Mouse (Mus musculus): ENCODE data around the gene Ctla4. TPM values are rescaled to one million over a fixed set of nuclear protein-coding genes. Genes with fewer than 3 reads are reported as not detected.

Ctla4 gene
- polyA plus RNA-seq, 1 experiment = not detected

- H3K27me3 ChIP-seq (replicated peaks) = no peaks in the 10 kb centered on the region
- H3K36me3 ChIP-seq (replicated peaks; ENCODE audit: low read length) = no peaks in the 10 kb centered on the region
- no peak overlapping the region for H3K4me3 ChIP-seq (replicated peaks)
- H3K4me1 ChIP-seq = no peaks in the 10 kb centered on the region
- H3K9me3 ChIP-seq = no peaks in the 10 kb centered on the region
- no peak for TF ChIP-seq FLI1 (IDR thresholded peaks at IDR 0.05; ENCODE audit: low read length)
- TF ChIP-seq GATA1 (IDR thresholded peaks at IDR 0.05; ENCODE audit: borderline replicate concordance, low read length) = no peak
These were observed 2.2 kb upstream of the Ctla4 start for GRCm38 (mm10) chr1:60884611-60885010.

- no peak overlapping the region for H3K4me3 ChIP-seq (replicated peaks)
- no peaks in the 10 kb centered on the region for H3K36me3 ChIP-seq (replicated peaks; ENCODE audit: low read length)
- H3K9me3 ChIP-seq = peaks cover 15% of the 10 kb centered on the region
- H3K27me3 ChIP-seq (replicated peaks) = no peaks in the 10 kb centered on the region
- no peaks in the 10 kb centered on the region for H3K4me1 ChIP-seq
- TF ChIP-seq FLI1 (IDR thresholded peaks at IDR 0.05; ENCODE audit: low read length) (no peak), GATA1 (IDR thresholded peaks at IDR 0.05; ENCODE audit: borderline replicate concordance, low read length) (no peak)
These were observed 11.5 kb downstream of the Ctla4 start for GRCm38 (mm10) chr1:60898127-60898932.

DNA sequence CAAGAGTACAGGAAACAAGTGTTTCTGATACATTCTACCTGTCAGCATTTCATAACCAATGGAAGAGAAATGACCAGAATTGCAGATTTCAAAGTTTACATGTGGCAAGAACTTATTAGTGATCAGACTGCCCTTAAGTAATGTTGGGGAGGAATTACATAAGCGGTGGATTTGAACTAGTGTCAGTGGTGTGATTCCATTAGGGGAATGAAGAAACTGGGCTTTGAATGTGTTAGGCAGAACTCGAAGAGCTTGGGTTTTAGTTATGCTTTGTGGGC, 12.1 kb downstream of the Ctla4 start:
- TF ChIP-seq FLI1 (IDR thresholded peaks at IDR 0.05; ENCODE audit: low read length) (no peak), GATA1 (IDR thresholded peaks at IDR 0.05; ENCODE audit: borderline replicate concordance, low read length) (no peak)
- no peaks in the 10 kb centered on the region for H3K27me3 ChIP-seq (replicated peaks)
- H3K4me3 ChIP-seq (replicated peaks) = no peak overlapping the region
- no peaks in the 10 kb centered on the region for H3K4me1 ChIP-seq
- H3K9me3 ChIP-seq = peaks cover 15% of the 10 kb centered on the region
- H3K36me3 ChIP-seq (replicated peaks; ENCODE audit: low read length) = no peaks in the 10 kb centered on the region

DNA sequence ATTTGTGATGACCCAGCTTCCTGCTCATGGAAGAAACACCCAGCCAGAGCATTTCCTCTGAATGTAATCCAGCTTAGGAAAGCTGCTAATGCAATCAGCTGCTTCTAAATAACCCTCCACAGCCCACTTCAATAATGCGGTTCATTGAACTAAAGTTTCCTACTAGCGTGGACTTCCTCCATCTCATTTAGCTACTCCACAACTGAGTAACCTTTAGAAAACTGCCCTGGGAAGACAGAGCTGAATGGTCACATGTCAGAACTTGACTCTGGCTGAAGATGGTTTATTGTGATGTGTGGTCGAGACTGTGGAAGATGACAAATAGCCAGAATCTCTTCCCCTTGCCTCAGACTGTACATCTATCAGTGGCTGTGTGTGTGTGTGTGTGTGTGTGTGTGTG, 12.4 kb downstream of the Ctla4 start:
- Histone ChIP-seq H3K4me1 (no peaks in the 10 kb centered on the region), H3K36me3 (replicated peaks; ENCODE audit: low read length) (no peaks in the 10 kb centered on the region), H3K4me3 (replicated peaks) (no peak overlapping the region), H3K9me3 (peaks cover 15% of the 10 kb centered on the region), H3K27me3 (replicated peaks) (no peaks in the 10 kb centered on the region)
- no peak for TF ChIP-seq FLI1 (IDR thresholded peaks at IDR 0.05; ENCODE audit: low read length)
- no peak for TF ChIP-seq GATA1 (IDR thresholded peaks at IDR 0.05; ENCODE audit: borderline replicate concordance, low read length)

- Histone ChIP-seq H3K4me1 (0 out of 2 replicates have a peak, but pooled peaks cover 2% of the 10 kb centered on the region), H3K9me3 (peaks cover 15% of the 10 kb centered on the region)
- TF ChIP-seq GATA1 (IDR thresholded peaks at IDR 0.05; ENCODE audit: borderline replicate concordance, low read length) (no peak), FLI1 (IDR thresholded peaks at IDR 0.05; ENCODE audit: low read length) (no peak)
These were observed 15.7 kb downstream of the Ctla4 start for GRCm38 (mm10) chr1:60902547-60902946.

DNA sequence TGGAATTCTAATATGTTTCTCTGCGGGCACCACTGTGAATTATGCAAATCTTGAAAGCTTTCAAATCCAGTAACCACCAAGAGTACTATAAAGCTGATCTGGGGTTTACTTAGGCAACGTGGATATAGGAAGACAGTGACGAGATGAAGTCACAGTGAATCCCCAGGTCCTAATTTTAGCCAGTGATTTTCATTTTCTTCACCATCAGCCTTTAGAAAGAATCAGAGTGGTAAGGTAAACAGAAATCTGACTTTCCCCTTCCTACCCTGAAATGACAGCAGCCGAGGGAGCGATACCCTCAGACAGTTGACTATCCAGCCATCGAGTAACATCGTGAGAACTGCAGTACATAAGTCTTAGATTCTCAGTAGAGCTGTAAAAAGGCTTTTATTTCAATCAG, 16.3 kb downstream of the Ctla4 start:
- Histone ChIP-seq H3K4me3 (replicated peaks) (no peak overlapping the region), H3K27me3 (replicated peaks) (no peaks in the 10 kb centered on the region), H3K36me3 (replicated peaks; ENCODE audit: low read length) (no peaks in the 10 kb centered on the region), H3K9me3 (peaks cover 15% of the 10 kb centered on the region), H3K4me1 (0 out of 2 replicates have a peak, but pooled peaks cover 3% of the 10 kb centered on the region)
- TF ChIP-seq GATA1 (IDR thresholded peaks at IDR 0.05; ENCODE audit: borderline replicate concordance, low read length) (no peak), FLI1 (IDR thresholded peaks at IDR 0.05; ENCODE audit: low read length) (no peak)

More at GRCm38 (mm10) chr1:60902547-60902946, 15.7 kb downstream of the Ctla4 start:
- H3K4me3 ChIP-seq (replicated peaks) = no peak overlapping the region
- no peaks in the 10 kb centered on the region for H3K27me3 ChIP-seq (replicated peaks)
- H3K36me3 ChIP-seq (replicated peaks; ENCODE audit: low read length) = no peaks in the 10 kb centered on the region

DNA sequence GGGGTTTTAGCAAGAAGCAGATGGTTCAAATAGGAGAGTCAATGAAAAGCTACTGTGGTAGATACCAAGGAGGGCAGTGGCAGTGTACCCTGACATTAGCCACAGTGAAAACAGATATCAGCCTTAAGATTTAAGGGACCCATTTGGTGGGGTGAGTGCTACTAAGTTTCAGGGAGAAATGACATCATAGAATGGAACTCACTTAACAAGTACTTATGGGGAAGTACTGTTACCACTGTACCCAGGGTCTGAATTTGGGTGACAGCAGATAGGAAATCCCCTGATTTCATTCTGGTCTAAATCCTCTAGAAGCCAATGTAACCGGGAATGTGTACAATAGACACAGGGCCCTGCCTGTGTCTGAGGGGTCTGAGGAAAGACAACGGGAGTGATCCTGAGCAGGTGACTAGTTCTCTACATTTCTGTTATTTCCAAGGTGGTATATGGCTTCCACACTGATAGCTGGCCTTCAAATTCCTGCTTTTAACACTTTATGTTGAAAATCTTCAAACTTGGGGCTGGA, 17.7 kb downstream of the Ctla4 start:
- Histone ChIP-seq H3K4me3 (replicated peaks) (no peak overlapping the region), H3K36me3 (replicated peaks; ENCODE audit: low read length) (no peaks in the 10 kb centered on the region), H3K9me3 (peaks cover 15% of the 10 kb centered on the region), H3K4me1 (0 out of 2 replicates have a peak, but pooled peaks cover 3% of the 10 kb centered on the region), H3K27me3 (replicated peaks) (no peaks in the 10 kb centered on the region)
- TF ChIP-seq GATA1 (IDR thresholded peaks at IDR 0.05; ENCODE audit: borderline replicate concordance, low read length) = no peak
- TF ChIP-seq FLI1 (IDR thresholded peaks at IDR 0.05; ENCODE audit: low read length) = no peak

GRCm38 (mm10) chr1:60907466-60907865, 20.7 kb downstream of the Ctla4 start:
- Histone ChIP-seq H3K4me3 (replicated peaks) (no peak overlapping the region), H3K9me3 (no peaks in the 10 kb centered on the region), H3K27me3 (replicated peaks) (no peaks in the 10 kb centered on the region), H3K4me1 (peaks cover 16% of the 10 kb centered on the region), H3K36me3 (replicated peaks; ENCODE audit: low read length) (no peaks in the 10 kb centered on the region)
- TF ChIP-seq FLI1 (IDR thresholded peaks at IDR 0.05; ENCODE audit: low read length) = no peak
- TF ChIP-seq GATA1 (IDR thresholded peaks at IDR 0.05; ENCODE audit: borderline replicate concordance, low read length) = no peak

DNA sequence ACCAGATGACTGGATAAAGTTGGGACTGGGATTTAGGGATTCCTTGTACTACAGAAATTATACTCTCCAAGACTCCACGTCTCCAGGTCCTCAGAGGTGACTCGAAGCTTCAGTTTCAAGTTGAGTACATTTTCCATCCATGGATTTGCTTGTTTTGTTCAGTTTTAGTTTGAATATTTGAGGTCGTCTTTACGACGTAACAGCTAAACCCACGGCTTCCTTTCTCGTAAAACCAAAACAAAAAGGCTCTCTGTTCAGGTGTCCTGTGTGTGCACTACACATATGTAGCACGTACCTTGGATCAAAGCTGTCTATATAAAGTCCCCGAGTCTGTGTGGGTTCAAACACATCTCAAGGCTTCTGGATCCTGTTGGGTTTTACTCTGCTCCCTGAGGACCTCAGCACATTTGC, 22.0 kb downstream of the Ctla4 start:
- Histone ChIP-seq H3K27me3 (replicated peaks) (no peaks in the 10 kb centered on the region), H3K4me1 (peaks cover 16% of the 10 kb centered on the region), H3K4me3 (replicated peaks) (no peak overlapping the region), H3K9me3 (no peaks in the 10 kb centered on the region), H3K36me3 (replicated peaks; ENCODE audit: low read length) (no peaks in the 10 kb centered on the region)
- no peak for TF ChIP-seq GATA1 (IDR thresholded peaks at IDR 0.05; ENCODE audit: borderline replicate concordance, low read length)
- no peak for TF ChIP-seq FLI1 (IDR thresholded peaks at IDR 0.05; ENCODE audit: low read length)

DNA sequence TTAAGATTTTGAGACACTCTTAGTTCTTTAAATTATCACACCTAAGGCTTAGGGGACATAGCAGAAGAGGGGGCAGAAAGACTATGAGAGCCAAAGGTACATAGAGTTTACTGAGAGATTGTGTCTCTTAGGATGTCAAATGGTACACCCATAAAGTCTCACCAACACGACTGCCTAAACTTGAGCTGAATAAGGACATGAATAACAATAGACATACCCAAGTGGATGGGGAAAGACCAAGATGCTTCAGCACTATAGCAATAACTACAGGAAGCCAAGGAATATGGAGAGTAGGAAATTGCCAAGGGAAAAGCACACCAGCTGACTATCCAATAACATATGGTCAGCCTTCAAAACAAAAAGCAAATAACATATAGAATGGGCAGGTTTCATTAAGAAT, 22.9 kb downstream of the Ctla4 start:
- TF ChIP-seq FLI1 (IDR thresholded peaks at IDR 0.05; ENCODE audit: low read length) (no peak), GATA1 (IDR thresholded peaks at IDR 0.05; ENCODE audit: borderline replicate concordance, low read length) (no peak)
- no peak overlapping the region for H3K4me3 ChIP-seq (replicated peaks)
- peaks cover 16% of the 10 kb centered on the region for H3K4me1 ChIP-seq

More for the DNA sequence above, 22.9 kb downstream of the Ctla4 start:
- Histone ChIP-seq H3K36me3 (replicated peaks; ENCODE audit: low read length) (no peaks in the 10 kb centered on the region), H3K9me3 (no peaks in the 10 kb centered on the region), H3K27me3 (replicated peaks) (no peaks in the 10 kb centered on the region)
